Mouse (Mus musculus) forebrain, embryonic 15.5 days (tissue): ENCODE measurements around the gene Drd4. TPM values are rescaled to one million over a fixed set of nuclear protein-coding genes. Genes with fewer than 3 reads are reported as not detected.

Source experiments
- ATAC-seq: fragments of 200-750 bp; cut with Nextera tagmentation; replicated peaks from 2 replicates; pipeline ENCODE4 v1.8.0; 2017; ENCODE audit warnings: mild to moderate bottlenecking, moderate TSS enrichment, moderate library complexity
- H3K27ac ChIP-seq: fragments of 300-500 bp; sonication (generic); replicated peaks from 2 replicates; pipeline ENCODE4 v1.5.1; 2015; ENCODE audit warnings: mild to moderate bottlenecking, inconsistent platforms
- H3K27me3 ChIP-seq: fragments of 300-500 bp; sonication (generic); 2 replicates; pipeline ENCODE4 v1.6.1; 2015; ENCODE audit warnings: inconsistent platforms
- H3K36me3 ChIP-seq: fragments of 300-500 bp; sonication (generic); 2 replicates; pipeline ENCODE4 v1.6.1; 2015; ENCODE audit warnings: mild to moderate bottlenecking, inconsistent platforms
- H3K4me1 ChIP-seq: fragments of 300-500 bp; sonication (generic); 2 replicates; pipeline ENCODE4 v1.6.1; 2015; ENCODE audit warnings: inconsistent platforms
- H3K4me2 ChIP-seq: fragments of 300-500 bp; sonication (generic); replicated peaks from 2 replicates; pipeline ENCODE4 v1.6.1; 2015; ENCODE audit warnings: mild to moderate bottlenecking, inconsistent platforms
- H3K4me3 ChIP-seq: fragments of 300-500 bp; sonication (generic); 2 replicates; pipeline ENCODE4 v1.5.1; 2015; ENCODE audit warnings: mild to moderate bottlenecking, inconsistent platforms
- H3K9ac ChIP-seq: fragments of 300-500 bp; sonication (generic); replicated peaks from 2 replicates; pipeline ENCODE4 v1.6.1; 2015; ENCODE audit warnings: mild to moderate bottlenecking, inconsistent platforms
- H3K9me3 ChIP-seq: fragments of 300-500 bp; sonication (generic); 2 replicates; pipeline ENCODE4 v1.6.1; 2016; ENCODE audit warnings: inconsistent platforms
- whole genome bisulfite sequencing: fragments of 180-500 bp; shearing (Covaris S2); methylation state at CpG from one replicate; pipeline ENCODE4 v1.1.7; 2015; ENCODE audit warnings: mixed read lengths; 5-methylcytosine and 5-hydroxymethylcytosine counted together
- polyA plus RNA-seq: library from polyadenylated mRNA; unstranded; fragments of >200 nt; fragmentation: Nextera tagmentation; extraction: Ambion mirVana; gene quantifications from 2 replicates; pipeline ENCODE4 v1.2.1, GENCODE M21; 2015

Drd4 gene
- polyA plus RNA-seq, 1 experiment from 2014 or later = 0.64 TPM

DNA sequence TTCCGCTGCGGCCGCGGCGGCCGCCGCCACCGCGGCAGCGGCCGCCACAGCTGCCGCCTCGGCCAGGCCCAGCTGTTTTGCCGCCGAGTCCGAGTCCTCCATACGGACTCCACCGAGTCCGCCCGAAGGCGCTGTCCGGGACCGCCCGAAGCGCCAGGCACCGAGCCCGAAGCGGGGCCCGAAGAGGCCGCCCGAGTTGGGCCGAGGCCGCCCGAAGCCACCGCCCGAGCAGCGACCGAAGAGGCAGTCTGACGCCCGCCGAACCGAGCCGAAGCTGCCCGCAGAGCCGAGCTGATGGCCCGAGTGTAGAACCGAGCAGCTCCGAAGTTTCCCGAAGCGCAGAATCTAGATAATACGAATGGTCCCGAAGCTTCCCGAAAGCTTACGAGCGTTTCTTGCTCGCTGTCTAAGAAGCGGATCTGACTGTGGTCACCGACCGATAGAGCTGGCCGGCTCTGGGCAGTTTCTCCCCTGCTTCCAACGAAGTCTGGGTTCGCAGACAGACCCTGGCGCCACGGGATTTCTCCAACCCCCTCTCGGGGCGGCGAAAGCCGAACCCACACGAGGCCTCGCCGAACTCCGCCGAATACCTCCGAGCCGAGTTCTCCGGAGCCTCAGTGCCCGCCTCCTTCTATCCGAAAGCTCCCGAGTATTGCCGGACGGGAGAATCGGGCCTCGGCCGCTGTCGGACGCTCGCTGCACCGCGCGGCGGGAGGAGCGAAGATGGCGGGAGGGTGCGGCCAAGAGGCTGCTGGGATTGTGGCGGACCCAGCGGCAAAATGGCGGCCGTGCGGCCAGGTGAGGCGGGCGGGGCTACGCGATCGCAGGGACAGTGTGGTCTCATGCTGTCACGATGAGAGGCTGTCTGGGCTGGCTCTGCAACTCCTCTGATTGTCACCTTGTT lies 35.9 kb downstream of the Drd4 start, which contains the start of the genes Deaf1 and Tmem80:
TSS of gene Deaf1 (minus strand) at position 222 of the 904 bp plus-strand sequence.
TSS of gene Tmem80 (plus strand) at position 271 of the 904 bp plus-strand sequence.
- Histone ChIP-seq H3K36me3 (peaks cover 5% of the 10 kb centered on the region), H3K27ac (peak within 1 kb of the TSS; percentile 100), H3K4me2 (peak within 1 kb of the TSS; percentile 98), H3K27me3 (no peaks in the 10 kb centered on the region), H3K4me1 (peaks cover 36% of the 10 kb centered on the region), H3K4me3 (peak within 1 kb of the TSS; percentile 52), H3K9me3 (no peaks in the 10 kb centered on the region), H3K9ac (peak within 1 kb of the TSS; percentile 82)
- ATAC-seq = peak; percentile 97
- under 1% methylated on average over 101 of the region's 105 CpGs for WGBS

DNA sequence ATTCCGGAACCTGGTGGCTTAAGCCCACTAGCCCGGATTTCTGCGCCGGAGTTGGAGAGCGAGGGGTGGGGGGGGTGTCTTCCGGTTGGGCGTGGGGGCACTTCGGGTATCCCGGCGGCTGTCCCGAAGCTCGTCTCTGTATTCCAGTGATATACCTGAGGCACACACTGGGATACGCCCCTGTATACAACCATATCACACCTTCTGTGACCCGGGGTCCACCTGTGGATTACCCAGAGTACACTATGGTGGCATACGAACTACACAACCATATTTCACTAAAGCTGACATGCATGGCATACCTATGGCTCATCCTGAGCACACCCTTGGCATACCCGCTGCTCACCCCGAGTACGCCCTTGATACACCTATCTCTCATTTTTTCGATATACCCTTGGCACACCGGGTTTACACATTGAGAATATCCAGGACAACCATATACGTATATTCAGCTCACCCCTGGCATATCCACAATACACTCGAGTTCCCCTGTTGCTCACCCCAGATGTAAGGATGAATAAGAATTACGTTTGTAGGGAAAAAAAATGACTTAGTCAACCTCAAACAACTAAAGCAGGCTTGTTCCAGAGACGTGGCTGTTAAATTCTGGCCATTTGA lies 36.7 kb downstream of the Drd4 start:
- peak; percentile 21 for ATAC-seq
- H3K9ac ChIP-seq = peak overlapping the region; percentile 82
- WGBS = 16% methylated on average over 24 of the region's 24 CpGs
- H3K27me3 ChIP-seq = no peaks in the 10 kb centered on the region
- H3K36me3 ChIP-seq = peaks cover 5% of the 10 kb centered on the region; the same call in 1 of the 2 replicates
- no peaks in the 10 kb centered on the region for H3K9me3 ChIP-seq
- H3K4me1 ChIP-seq = peaks cover 36% of the 10 kb centered on the region
- peak overlapping the region; percentile 52 for H3K4me3 ChIP-seq
- peak overlapping the region; percentile 98 for H3K4me2 ChIP-seq
- H3K27ac ChIP-seq = peak overlapping the region; percentile 100

DNA sequence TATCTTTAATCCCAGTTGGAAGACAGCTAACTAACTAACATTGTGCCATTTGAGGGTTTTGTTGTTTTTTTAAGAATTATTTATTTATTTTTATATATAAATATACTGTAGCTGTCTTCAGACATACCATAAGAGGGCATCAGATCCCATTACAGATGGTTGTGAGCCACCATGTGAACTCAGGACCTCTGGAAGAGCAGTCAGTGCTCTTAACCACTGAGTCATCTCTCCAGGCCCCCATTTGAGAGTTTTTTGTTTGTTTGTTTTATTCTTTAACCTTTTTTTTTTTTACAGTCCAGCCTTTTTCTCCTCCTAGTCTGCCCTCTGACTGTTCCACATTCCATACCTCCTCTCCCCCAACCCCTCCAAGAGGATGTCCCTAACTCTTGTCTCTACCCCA lies 38.9 kb downstream of the Drd4 start:
- H3K27me3 ChIP-seq = no peaks in the 10 kb centered on the region
- H3K4me3 ChIP-seq = no peak overlapping the region
- H3K9me3 ChIP-seq = no peaks in the 10 kb centered on the region
- no peak for ATAC-seq
- H3K4me2 ChIP-seq = no peak overlapping the region
- peaks cover 23% of the 10 kb centered on the region for H3K4me1 ChIP-seq
- no peak overlapping the region for H3K27ac ChIP-seq
- no peak overlapping the region for H3K9ac ChIP-seq
- H3K36me3 ChIP-seq = peaks cover 15% of the 10 kb centered on the region; the same call in 1 of the 2 replicates

DNA sequence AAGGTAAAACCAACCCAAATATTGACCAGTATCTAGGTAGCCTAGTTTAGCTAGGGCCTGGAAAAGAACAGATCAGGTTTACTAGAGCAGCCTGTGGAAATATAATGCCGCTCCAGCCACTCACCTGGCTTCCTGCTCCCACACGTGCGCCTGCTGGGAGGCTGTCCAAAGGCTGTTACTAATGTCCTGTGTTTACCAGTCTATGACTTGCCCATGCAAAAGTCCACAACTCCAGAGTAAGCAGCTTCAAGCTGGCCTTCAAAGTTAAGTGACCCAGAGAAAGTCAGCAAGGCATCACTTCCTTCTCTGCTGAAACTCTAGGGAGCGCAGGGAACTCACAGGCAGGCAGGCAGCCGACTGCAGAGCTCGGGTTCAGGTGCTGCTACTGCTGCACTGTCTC lies 40.2 kb downstream of the Drd4 start:
- no peaks in the 10 kb centered on the region for H3K9me3 ChIP-seq
- H3K4me3 ChIP-seq = no peak overlapping the region
- WGBS = 91% methylated on average over 6 of the region's 6 CpGs
- peaks cover 10% of the 10 kb centered on the region for H3K4me1 ChIP-seq
- no peak overlapping the region for H3K27ac ChIP-seq
- no peak overlapping the region for H3K9ac ChIP-seq
- peaks cover 15% of the 10 kb centered on the region; the same call in 1 of the 2 replicates for H3K36me3 ChIP-seq
- ATAC-seq = no peak
- H3K4me2 ChIP-seq = no peak overlapping the region
- no peaks in the 10 kb centered on the region for H3K27me3 ChIP-seq

DNA sequence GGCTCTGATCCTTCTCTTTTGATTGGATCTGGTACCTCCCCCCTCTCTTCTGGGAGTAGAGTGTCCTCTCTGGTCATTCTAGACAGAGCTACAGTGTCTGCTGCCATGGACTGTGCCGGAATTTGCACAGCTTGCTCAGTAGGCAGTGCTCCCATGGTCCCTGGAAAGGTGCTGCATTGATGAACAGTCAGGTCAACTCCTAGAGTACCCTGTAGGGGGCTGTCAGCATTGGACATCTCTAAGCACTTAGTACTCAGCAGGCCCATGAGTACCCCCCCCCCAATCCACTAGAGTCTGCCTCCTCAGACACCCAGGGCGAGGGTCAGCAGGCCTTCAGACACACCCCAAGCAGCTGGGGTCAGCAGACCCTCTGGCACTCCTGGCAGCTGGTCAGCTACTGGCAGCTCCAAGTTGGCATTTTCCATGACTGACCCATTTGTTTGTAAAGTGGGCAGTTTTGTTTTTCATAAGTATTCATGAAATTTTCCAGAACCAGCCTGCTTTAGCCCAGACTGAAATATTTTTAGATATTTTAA lies 43.3 kb downstream of the Drd4 start:
- Histone ChIP-seq H3K9me3 (no peaks in the 10 kb centered on the region), H3K4me1 (no peaks in the 10 kb centered on the region), H3K4me3 (no peak overlapping the region), H3K27me3 (no peaks in the 10 kb centered on the region), H3K27ac (no peak overlapping the region), H3K36me3 (peaks cover 18% of the 10 kb centered on the region), H3K4me2 (no peak overlapping the region), H3K9ac (no peak overlapping the region)
- WGBS = 72% methylated on average over 2 of the region's 2 CpGs
- ATAC-seq = no peak

DNA sequence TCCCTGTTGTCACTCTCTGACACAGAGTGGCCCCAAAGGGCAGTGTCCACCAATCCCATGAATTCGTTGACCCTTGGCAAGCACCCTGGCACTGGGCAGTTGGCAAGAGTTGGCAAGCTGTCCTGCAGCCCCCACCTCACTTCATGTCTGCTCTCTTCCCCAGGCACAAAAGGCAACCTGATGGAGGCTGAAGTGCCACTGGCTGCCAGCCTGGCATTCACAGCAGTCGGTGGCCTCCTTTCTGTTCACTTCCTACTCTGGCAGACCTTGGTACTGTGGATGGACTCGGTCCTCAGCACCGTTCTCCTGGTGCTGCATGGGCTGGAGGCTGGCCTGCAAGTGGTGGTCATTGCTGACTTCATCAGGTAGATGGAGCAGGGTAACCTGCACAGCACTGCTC lies 43.9 kb downstream of the Drd4 start:
- Histone ChIP-seq H3K4me1 (no peaks in the 10 kb centered on the region), H3K36me3 (peaks cover 18% of the 10 kb centered on the region), H3K4me3 (no peak overlapping the region), H3K4me2 (no peak overlapping the region), H3K27ac (no peak overlapping the region), H3K27me3 (no peaks in the 10 kb centered on the region), H3K9ac (no peak overlapping the region), H3K9me3 (no peaks in the 10 kb centered on the region)
- WGBS = 89% methylated on average over 4 of the region's 4 CpGs
- no peak for ATAC-seq

DNA sequence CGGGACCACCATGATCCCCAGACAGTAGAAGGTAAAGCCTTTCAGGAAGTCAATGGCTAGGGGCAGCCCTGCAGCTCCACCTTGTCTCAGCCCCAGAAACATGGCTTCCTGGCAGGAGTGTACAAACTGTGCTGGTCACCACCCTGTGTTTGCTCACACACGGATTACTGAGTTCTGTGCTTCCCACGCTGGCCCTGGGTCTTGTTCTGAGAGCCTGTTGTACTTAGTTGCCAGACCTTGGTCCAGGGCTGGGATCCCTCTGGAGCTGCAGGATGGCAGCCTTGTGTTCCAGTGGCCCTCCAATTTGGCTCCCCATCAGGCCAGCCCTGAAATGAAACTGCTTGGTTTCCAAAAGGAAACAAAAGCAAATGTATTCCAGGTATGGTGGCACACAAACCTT lies 44.5 kb downstream of the Drd4 start:
- WGBS = 86% methylated on average over 3 of the region's 3 CpGs
- Histone ChIP-seq H3K9ac (no peak overlapping the region), H3K9me3 (no peaks in the 10 kb centered on the region), H3K4me1 (no peaks in the 10 kb centered on the region), H3K27ac (no peak overlapping the region), H3K36me3 (peaks cover 18% of the 10 kb centered on the region), H3K4me3 (no peak overlapping the region), H3K27me3 (no peaks in the 10 kb centered on the region), H3K4me2 (no peak overlapping the region)
- ATAC-seq = no peak

DNA sequence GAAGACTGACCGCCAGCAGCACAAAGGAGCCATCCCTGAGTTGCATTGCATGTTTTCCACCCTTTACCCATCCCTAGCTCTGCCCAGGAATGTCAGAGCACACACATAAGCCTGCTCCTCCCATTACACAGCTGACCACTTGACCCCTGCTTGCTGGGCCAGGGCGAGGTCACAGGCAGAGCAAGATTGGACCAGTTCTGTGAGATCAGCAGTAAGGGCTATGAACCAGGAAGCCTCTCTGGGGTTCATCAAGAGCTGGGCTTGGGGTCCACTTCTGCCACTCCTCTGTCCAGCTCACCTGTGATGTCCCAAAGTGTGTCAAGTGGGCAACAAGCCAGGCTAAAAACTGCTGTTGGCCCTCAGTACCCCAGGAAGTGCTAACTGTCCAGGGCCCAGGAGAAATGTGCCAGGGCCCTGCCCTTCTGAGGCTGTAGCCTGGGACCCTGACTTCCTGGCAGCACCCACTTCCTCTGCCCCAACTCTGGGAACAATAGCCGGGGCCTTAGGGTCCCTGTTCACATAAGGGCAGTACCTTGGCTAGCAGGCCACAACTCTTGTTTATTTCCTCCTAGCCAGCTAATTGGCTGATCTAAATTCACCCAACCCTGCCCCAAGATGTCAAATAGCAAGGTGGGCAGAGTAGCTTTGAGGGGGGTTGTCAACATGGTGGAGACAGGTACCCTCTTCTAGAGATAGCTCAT lies 46.1 kb downstream of the Drd4 start:
- no peaks in the 10 kb centered on the region for H3K9me3 ChIP-seq
- no peaks in the 10 kb centered on the region for H3K27me3 ChIP-seq
- no peak for ATAC-seq
- WGBS = 85% methylated on average over 3 of the region's 3 CpGs
- peaks cover 17% of the 10 kb centered on the region for H3K36me3 ChIP-seq
- no peak overlapping the region for H3K4me3 ChIP-seq
- H3K4me2 ChIP-seq = no peak overlapping the region
- H3K4me1 ChIP-seq = no peaks in the 10 kb centered on the region
- H3K9ac ChIP-seq = no peak overlapping the region
- H3K27ac ChIP-seq = no peak overlapping the region

DNA sequence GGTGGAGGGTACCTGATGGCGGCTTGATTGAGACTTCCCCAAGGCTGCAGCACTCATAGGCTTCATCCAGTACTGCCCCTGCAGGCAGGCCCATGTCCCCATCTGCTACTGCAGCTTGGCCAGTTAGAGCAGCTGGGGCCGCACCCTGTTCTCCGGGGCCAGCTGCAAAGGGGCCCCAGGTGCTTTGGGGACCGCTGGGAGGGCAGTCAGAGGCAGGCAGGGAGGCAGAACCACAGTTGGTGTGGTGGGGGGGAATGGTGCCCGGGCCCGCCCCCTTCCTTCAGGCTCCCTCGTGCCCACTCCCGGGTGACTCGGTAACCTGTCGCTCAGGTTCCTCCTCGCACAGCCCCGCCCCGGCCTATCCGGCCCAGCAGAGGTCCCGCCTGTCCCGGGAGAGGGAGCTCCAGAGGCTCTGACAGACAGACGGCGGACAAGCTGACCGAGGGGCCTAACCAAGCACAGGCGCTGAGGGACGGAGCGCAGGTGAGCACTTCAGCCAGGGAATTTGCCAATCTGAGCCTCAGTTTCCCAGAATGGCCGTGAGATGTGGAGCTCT lies 46.8 kb downstream of the Drd4 start, which contains the start of gene Eps8l2:
TSS of gene Eps8l2 (plus strand) at position 305 of the 556 bp plus-strand sequence.
- peaks cover 13% of the 10 kb centered on the region; the same call in 1 of the 2 replicates for H3K36me3 ChIP-seq
- H3K4me2 ChIP-seq = no peak within 1 kb of the TSS
- no peak within 1 kb of the TSS for H3K27ac ChIP-seq
- WGBS = 4% methylated on average over 23 of the region's 23 CpGs
- H3K9me3 ChIP-seq = no peaks in the 10 kb centered on the region
- H3K27me3 ChIP-seq = no peaks in the 10 kb centered on the region
- no peak within 1 kb of the TSS for H3K9ac ChIP-seq
- no peaks in the 10 kb centered on the region for H3K4me1 ChIP-seq
- ATAC-seq = no peak
- no peak within 1 kb of the TSS for H3K4me3 ChIP-seq

DNA sequence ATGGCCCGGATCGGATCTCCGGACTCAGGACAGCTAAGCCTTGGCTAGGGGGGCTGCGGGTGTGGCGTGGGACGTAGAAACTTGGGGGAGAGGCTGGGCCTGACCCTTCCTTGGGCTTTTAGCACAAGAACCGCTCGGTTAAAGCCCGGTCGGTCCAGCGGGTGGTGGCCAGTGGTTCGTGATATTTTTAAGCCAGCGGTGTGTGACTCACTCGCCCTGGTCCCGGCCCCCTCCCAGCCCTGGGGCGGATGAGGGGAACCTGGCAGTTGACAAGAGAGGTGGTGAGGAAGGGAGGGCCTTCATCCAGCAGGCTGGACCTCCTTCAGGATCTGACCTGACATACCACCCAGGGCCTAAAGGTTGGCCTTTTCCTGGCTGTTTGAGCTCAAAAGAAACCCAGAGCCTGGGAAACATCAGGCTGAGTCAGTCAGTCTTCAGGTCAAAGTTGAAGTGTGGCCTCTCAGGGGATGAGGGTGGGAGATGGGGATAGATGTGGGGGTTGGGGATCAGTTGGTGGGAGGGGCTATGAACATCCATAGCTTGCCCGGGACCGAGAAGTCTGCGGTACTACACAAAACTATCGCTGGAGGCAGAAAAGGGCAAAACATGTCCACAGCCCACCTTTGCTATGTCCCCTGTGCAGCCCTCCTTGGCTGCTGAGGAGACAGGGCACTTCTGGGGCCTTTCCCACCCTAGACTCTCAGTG lies 47.6 kb downstream of the Drd4 start:
- no peaks in the 10 kb centered on the region for H3K4me1 ChIP-seq
- 33% methylated on average over 20 of the region's 20 CpGs for WGBS
- peaks cover 8% of the 10 kb centered on the region; the same call in 1 of the 2 replicates for H3K36me3 ChIP-seq
- no peak overlapping the region for H3K27ac ChIP-seq
- H3K4me3 ChIP-seq = no peak overlapping the region
- ATAC-seq = no peak
- no peak overlapping the region for H3K9ac ChIP-seq
- H3K4me2 ChIP-seq = no peak overlapping the region
- no peaks in the 10 kb centered on the region for H3K27me3 ChIP-seq
- no peaks in the 10 kb centered on the region for H3K9me3 ChIP-seq

DNA sequence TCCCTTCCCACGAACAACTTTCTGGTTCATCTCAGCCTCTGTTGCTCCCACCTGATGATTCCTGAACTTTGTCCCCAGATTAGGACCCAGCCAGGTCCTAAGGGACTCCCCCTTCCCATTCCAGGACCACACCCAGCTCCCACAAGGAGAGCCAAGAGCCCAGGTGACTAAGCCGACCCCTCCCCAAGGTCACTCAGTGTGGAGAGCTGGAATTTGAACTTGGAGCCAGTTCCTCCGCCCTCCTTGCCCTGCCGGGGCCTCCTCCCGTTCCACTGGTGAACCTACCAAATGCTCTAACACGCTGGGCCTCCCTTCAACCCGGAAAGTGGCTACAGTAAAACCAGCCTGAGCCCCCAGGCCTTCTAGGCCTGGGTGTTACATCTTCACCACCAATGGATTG lies 48.2 kb downstream of the Drd4 start:
- WGBS = 87% methylated on average over 7 of the region's 7 CpGs
- no peaks in the 10 kb centered on the region for H3K4me1 ChIP-seq
- H3K27ac ChIP-seq = no peak overlapping the region
- no peaks in the 10 kb centered on the region for H3K9me3 ChIP-seq
- ATAC-seq = no peak
- peaks cover 3% of the 10 kb centered on the region; the same call in 1 of the 2 replicates for H3K36me3 ChIP-seq
- H3K4me3 ChIP-seq = no peak overlapping the region
- H3K9ac ChIP-seq = no peak overlapping the region
- no peak overlapping the region for H3K4me2 ChIP-seq
- H3K27me3 ChIP-seq = no peaks in the 10 kb centered on the region
